Mouse (Mus musculus): ENCODE measurements around the gene Aldh1b1. TPM values are rescaled to one million over a fixed set of nuclear protein-coding genes. Genes with fewer than 3 reads are reported as not detected.

Aldh1b1 gene
- polyA plus RNA-seq, 1 experiment from 2014 or later: 428 TPM

GRCm38 (mm10) chr4:45844355-45844754 lies 45.5 kb downstream of the Aldh1b1 start:
- Histone ChIP-seq H3K4me2 (replicated peaks) (no peak overlapping the region), H3K4me3 (replicated peaks) (no peak overlapping the region), H3K27ac (no peak overlapping the region), H3K27me3 (replicated peaks) (no peaks in the 10 kb centered on the region), H3K4me1 (replicated peaks) (peaks cover 7% of the 10 kb centered on the region; the same call in 1 of the 2 replicates), H3K9me3 (no peaks in the 10 kb centered on the region), H3K36me3 (no peaks in the 10 kb centered on the region), H3K9ac (no peak overlapping the region)
- 53% methylated on average over 14 of the region's 14 CpGs for WGBS
- no peak for ATAC-seq

- Histone ChIP-seq H3K36me3 (no peaks in the 10 kb centered on the region), H3K4me2 (replicated peaks) (no peak overlapping the region), H3K9ac (no peak overlapping the region), H3K9me3 (no peaks in the 10 kb centered on the region), H3K4me1 (replicated peaks) (peaks cover 10% of the 10 kb centered on the region), H3K4me3 (replicated peaks) (no peak overlapping the region), H3K27me3 (replicated peaks) (no peaks in the 10 kb centered on the region), H3K27ac (no peak overlapping the region)
- ATAC-seq: no peak
- 89% methylated on average over 2 of the region's 2 CpGs for WGBS
Measured at GRCm38 (mm10) chr4:45846263-45846662, 47.4 kb downstream of the Aldh1b1 start.

GRCm38 (mm10) chr4:45848109-45848824 lies 49.4 kb downstream of the Aldh1b1 start, which contains the start of gene Stra6l:
Stra6l (plus strand) TSS chr4:45848664.
- Histone ChIP-seq H3K4me2 (replicated peaks) (peak within 1 kb of the TSS; percentile 41), H3K4me3 (replicated peaks) (peak within 1 kb of the TSS; percentile 27), H3K9ac (no peak within 1 kb of the TSS), H3K27ac (peak within 1 kb of the TSS; percentile 86), H3K9me3 (no peaks in the 10 kb centered on the region), H3K27me3 (replicated peaks) (no peaks in the 10 kb centered on the region), H3K36me3 (no peaks in the 10 kb centered on the region), H3K4me1 (replicated peaks) (peaks cover 17% of the 10 kb centered on the region)
- peak; percentile 74 for ATAC-seq
- WGBS: 24% methylated on average over 10 of the region's 10 CpGs

GRCm38 (mm10) chr4:45848825-45849156 lies 50.0 kb downstream of the Aldh1b1 start:
- WGBS: 20% methylated on average over 10 of the region's 10 CpGs
- no peaks in the 10 kb centered on the region for H3K36me3 ChIP-seq
- no peaks in the 10 kb centered on the region for H3K9me3 ChIP-seq
- peaks cover 18% of the 10 kb centered on the region for H3K4me1 ChIP-seq (replicated peaks)
- peak overlapping the region; percentile 86 for H3K27ac ChIP-seq
- H3K4me3 ChIP-seq (replicated peaks): peak overlapping the region; percentile 27
- peak overlapping the region; percentile 41 for H3K4me2 ChIP-seq (replicated peaks)
- no peaks in the 10 kb centered on the region for H3K27me3 ChIP-seq (replicated peaks)
- H3K9ac ChIP-seq: no peak overlapping the region
- peak; percentile 73 for ATAC-seq

- H3K4me2 ChIP-seq (replicated peaks): peak overlapping the region; percentile 41
- no peaks in the 10 kb centered on the region for H3K27me3 ChIP-seq (replicated peaks)
- H3K9me3 ChIP-seq: no peaks in the 10 kb centered on the region
- peaks cover 19% of the 10 kb centered on the region for H3K4me1 ChIP-seq (replicated peaks)
- H3K36me3 ChIP-seq: no peaks in the 10 kb centered on the region
- H3K4me3 ChIP-seq (replicated peaks): peak overlapping the region; percentile 27
- WGBS: 60% methylated on average over 1 of the region's 1 CpGs
- ATAC-seq: no peak
- 0 out of 2 replicates have a peak overlapping the region, but pooled peaks have one; percentile 40 for H3K27ac ChIP-seq
- H3K9ac ChIP-seq: no peak overlapping the region
Measured at GRCm38 (mm10) chr4:45849419-45849818, 50.6 kb downstream of the Aldh1b1 start.

- Histone ChIP-seq H3K27me3 (replicated peaks) (no peaks in the 10 kb centered on the region), H3K36me3 (no peaks in the 10 kb centered on the region), H3K4me3 (replicated peaks) (no peak overlapping the region), H3K9ac (peak overlapping the region; percentile 13; the same call in 1 of the 2 replicates), H3K9me3 (no peaks in the 10 kb centered on the region), H3K4me1 (replicated peaks) (peaks cover 19% of the 10 kb centered on the region), H3K27ac (0 out of 2 replicates have a peak overlapping the region, but pooled peaks have one; percentile 36), H3K4me2 (replicated peaks) (peak overlapping the region; percentile 11; the same call in 1 of the 2 replicates)
- ATAC-seq: peak; percentile 82
- WGBS: 13% methylated on average over 3 of the region's 3 CpGs
Measured at GRCm38 (mm10) chr4:45851640-45852051, 52.8 kb downstream of the Aldh1b1 start.

GRCm38 (mm10) chr4:45853496-45854246 lies 54.8 kb downstream of the Aldh1b1 start:
- Histone ChIP-seq H3K36me3 (no peaks in the 10 kb centered on the region), H3K9ac (no peak overlapping the region), H3K4me1 (replicated peaks) (peaks cover 16% of the 10 kb centered on the region), H3K4me2 (replicated peaks) (no peak overlapping the region), H3K27ac (no peak overlapping the region), H3K9me3 (no peaks in the 10 kb centered on the region), H3K27me3 (replicated peaks) (no peaks in the 10 kb centered on the region), H3K4me3 (replicated peaks) (no peak overlapping the region)
- no peak for ATAC-seq
- WGBS: 67% methylated on average over 15 of the region's 15 CpGs

Other genes with a start within 250 kb of the Aldh1b1 start
- gene Igfbpl1, start 27.9 kb downstream of the Aldh1b1 start, polyA plus RNA-seq (2015; fragmentation: Nextera tagmentation; extraction: Ambion mirVana): 0.42 and 0.53 TPM in 2 replicates
- gene Stra6l, start 49.6 kb downstream of the Aldh1b1 start, polyA plus RNA-seq (2015; fragmentation: Nextera tagmentation; extraction: Ambion mirVana): 6.6 and 7.1 TPM in 2 replicates
- gene Ccdc180, start 91.3 kb downstream of the Aldh1b1 start, polyA plus RNA-seq (2015; fragmentation: Nextera tagmentation; extraction: Ambion mirVana): 0.06 and 0.14 TPM in 2 replicates
- gene Tdrd7, start 166.3 kb downstream of the Aldh1b1 start, polyA plus RNA-seq (2015; fragmentation: Nextera tagmentation; extraction: Ambion mirVana): 27.1 and 29.0 TPM in 2 replicates
- 3.2 and 3.3 TPM in 2 replicates for gene Tmod1, start 239.9 kb downstream of the Aldh1b1 start, polyA plus RNA-seq (2015; fragmentation: Nextera tagmentation; extraction: Ambion mirVana)